Mouse (Mus musculus) stomach, adult 2 months (tissue): Measurements from ENCODE around the gene Grpr. TPM values are rescaled to one million over a fixed set of nuclear protein-coding genes. Genes with fewer than 3 reads are reported as not detected.

Experiments used
- polyA plus RNA-seq: library from polyadenylated mRNA; depleted of rRNA; stranded (reverse); fragments of >200 nt; gene quantifications from 2 replicates; pipeline ENCODE4 v1.2.3, GENCODE M21; 2012; rRNA removed

Gene Grpr
- polyA plus RNA-seq = 0.02 and 0.16 TPM in 2 replicates

DNA sequence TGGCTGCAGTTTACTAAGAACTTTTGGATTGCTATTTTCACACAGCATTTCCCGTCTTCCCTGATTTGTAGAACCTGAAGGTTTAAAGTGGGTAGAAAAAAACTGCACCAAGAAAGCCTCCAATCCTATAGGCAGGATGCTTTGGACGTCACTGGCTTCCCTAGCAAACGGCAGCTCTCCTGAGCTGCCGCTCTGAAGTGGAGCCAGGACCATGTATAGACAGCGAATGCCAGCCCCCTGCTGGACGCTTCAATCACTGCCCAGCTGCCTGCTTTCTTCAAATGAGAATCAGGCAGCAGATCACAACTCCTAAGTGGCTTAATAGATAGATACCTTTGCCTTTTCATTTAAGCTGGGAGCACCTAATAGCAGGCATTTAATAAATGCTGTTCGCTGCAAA, at the start of gene Grpr:
Gene Grpr, minus strand, starts transcription at position 12 of the 400 bp plus-strand sequence.

Other genes starting within 250 kb of the Grpr start
- gene Rnf138rt1, start 211.7 kb upstream of the Grpr start, polyA plus RNA-seq = not detected in 2 replicates